Mouse (Mus musculus) spleen, adult 12 weeks (tissue): ENCODE data around the gene Stard13.

Source experiments
- DNase-seq: peaks from one replicate; pipeline ENCODE4 v3.0.0; 2022; ENCODE audit warnings: low spot score

Stard13 gene

DNA sequence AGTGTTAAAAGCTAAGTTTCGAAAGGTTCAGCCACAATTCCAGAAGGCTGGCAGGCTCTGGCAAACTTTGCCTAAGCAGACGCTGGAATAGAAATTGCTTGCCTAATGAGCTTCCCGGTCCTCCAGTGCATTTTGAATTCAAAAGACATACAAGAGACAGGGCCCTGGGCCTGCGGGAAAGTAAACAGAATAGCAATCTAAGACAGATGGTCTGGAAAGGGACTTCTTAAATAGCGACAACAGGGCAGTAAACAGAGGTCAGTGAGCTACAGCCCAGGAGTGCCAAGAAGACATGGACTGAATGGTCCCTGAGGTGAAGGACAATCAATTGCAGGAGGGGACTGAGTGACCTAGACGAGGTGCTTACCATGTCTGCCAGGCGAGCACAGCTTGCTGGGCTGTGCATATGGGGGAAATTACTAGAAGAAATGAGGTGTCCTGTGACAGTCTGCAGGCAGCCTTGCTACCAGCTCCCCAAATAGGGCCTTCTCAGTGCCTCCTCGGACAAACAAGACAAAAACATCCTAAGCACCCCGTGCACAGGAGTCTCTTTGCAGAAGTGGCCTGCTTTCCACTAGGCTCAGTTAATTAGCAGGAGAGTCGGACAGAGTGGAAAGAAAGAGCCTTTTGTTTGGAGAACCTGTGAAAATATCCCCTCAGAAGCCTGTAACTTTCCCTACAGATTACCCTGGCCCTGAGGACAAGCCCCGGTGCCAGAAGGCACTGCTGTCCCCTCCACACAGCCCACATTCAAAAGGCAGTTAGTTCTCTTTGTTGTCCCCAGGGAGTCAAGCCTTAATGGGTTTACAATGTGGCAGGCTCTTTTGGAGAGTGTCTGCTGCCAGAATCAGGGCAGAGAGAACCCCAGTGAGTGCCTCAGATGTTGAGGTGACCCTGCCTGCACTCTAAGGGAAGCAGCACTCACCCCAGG is 90.7 kb downstream of the Stard13 start:
- DNase-seq, result no peak

DNA sequence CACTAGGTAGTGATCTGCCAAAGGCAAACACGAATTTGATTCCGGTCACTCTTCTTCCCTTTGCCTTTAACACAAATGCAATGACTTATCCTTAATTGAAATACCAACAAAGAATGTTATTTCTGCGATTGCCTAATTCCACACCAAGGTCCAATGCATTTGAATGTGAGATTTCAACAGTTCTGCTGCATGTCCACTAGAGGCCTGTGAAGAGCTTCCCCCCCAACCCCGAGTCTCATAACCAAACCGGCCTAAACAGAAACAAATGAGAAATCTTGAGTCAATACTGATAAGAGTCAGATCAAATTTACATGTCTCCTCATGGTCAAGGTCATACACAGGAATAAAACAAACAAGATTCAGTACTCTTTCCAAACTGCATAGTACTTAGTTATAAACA is 91.4 kb downstream of the Stard13 start:
- no peak for DNase-seq

GRCm38 (mm10) chr5:151137901-151138300 is 95.7 kb downstream of the Stard13 start:
- DNase-seq, result no peak

DNA sequence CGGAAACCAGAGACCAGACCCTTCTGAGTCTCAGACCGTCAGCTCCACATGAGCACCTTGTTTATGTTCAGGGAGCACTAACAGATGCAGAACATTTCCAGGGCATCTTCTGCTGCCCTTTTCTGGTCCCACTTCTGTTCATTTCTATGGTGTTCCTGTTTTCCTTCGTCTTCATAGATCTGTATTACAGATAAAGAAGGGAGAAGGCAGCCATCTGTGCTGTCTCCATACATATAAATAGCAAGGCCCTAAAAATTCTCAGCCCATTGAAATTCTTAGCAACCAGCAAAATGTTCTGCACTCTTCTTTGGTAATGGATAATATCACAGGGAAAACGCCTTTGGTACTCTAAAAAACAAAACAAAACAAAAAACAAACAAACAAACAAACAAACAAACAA is 96.3 kb downstream of the Stard13 start:
- DNase-seq, result no peak

DNA sequence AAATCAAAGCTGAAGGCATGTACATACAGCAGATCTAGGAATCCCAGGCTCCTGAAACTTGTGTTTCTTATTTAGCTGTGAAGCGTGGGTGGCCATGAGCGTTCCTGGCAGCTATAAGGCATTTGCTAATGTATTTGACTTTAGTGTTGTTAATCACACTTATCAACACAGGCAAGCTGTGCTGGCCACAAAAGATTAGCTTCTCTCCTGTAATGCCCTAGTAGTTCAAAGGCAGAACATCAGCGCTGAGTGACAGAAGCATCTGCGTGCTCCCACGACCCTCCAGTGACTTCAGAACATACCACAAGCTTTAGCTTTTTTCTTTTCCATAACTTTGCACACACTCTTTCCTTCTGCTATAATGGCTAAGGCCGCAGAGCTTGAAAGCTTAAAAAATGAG is 97.7 kb downstream of the Stard13 start:
- no peak for DNase-seq

- no peak for DNase-seq
These were observed 98.4 kb downstream of the Stard13 start for GRCm38 (mm10) chr5:151135078-151135826.

- DNase-seq, result no peak
These were observed 99.4 kb downstream of the Stard13 start for GRCm38 (mm10) chr5:151134202-151134601.

- DNase-seq, result no peak
These were observed 99.9 kb downstream of the Stard13 start for GRCm38 (mm10) chr5:151133744-151134143.

GRCm38 (mm10) chr5:151129762-151130161 is 103.9 kb downstream of the Stard13 start:
- DNase-seq, result no peak

DNA sequence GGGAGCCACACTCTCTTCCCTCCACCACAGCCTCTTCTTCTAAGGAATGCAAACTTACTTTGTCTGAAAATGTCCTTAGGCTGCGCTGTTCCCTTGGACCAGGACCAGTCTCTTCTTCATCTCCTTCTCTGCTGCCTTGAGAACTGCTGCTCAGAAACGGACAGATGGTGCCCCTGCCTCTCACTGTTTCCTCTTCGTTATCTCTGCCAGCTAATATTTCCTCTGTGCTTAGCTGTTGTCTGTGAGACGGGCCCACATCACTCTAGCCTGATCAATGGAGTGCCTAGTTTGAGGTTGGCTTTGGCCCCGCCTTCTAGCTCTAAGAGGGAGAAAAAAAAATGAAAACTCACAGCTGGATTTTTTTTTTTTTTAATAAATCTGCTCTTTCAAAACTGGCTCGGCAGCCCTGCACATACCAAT is 106.3 kb downstream of the Stard13 start:
- DNase-seq, result no peak

GRCm38 (mm10) chr5:151126608-151127005 is 107.0 kb downstream of the Stard13 start:
- DNase-seq, result no peak

GRCm38 (mm10) chr5:151125985-151126607 is 107.5 kb downstream of the Stard13 start:
- no peak for DNase-seq

GRCm38 (mm10) chr5:151117846-151118245 is 115.8 kb downstream of the Stard13 start:
- no peak for DNase-seq

DNA sequence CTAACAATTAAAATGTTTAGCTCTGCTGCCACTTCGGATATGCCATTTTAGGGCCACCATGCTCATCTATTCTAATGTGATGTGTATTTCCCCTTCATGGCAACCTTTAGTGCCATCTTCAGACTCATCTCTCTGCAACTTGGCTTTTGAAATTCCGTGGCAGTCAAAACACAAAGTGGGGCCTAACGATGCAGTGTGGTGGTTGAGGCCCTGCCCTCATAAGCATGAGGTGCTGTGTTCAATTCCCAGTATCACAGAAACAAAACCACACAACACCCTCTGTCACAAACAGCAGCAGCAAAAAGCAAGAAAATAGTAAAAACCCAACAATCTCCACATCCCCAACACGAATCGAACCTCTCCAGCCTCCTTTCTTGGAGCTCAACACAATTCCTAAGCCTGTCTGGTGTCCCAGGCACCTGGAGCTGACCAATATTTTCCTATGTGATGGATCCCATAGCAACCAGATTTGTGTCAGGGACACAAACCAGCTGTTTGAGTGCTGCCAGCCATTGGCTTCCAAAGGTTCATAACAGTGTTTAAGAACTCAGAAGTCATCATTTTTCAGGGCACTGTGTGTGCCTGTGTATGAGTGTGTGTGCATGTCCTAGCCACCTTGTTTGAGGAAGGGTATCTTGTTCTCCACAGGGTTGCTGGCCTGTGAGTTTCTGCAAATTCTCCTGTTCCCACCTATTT is 117.3 kb downstream of the Stard13 start:
- no peak for DNase-seq

DNA sequence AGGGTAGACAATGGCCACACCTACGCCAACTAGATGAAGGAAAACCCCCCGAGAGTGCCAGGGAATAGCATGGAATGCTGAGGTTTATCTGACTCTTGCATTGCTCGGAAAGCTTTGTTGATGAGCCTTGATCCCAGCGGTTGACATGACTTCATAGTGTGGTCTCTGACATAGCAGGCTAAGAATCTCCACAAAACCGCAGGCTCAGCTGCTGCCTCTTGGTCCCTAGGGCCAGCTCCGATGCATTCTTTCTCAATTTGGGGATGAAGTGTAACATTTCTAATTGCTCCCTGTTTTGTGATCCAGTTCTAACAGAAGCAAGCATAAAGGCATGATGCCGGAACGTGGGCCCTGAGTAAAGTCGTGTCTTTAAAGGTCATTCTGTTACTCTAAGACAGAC is 120.9 kb downstream of the Stard13 start:
- DNase-seq, result no peak

DNA sequence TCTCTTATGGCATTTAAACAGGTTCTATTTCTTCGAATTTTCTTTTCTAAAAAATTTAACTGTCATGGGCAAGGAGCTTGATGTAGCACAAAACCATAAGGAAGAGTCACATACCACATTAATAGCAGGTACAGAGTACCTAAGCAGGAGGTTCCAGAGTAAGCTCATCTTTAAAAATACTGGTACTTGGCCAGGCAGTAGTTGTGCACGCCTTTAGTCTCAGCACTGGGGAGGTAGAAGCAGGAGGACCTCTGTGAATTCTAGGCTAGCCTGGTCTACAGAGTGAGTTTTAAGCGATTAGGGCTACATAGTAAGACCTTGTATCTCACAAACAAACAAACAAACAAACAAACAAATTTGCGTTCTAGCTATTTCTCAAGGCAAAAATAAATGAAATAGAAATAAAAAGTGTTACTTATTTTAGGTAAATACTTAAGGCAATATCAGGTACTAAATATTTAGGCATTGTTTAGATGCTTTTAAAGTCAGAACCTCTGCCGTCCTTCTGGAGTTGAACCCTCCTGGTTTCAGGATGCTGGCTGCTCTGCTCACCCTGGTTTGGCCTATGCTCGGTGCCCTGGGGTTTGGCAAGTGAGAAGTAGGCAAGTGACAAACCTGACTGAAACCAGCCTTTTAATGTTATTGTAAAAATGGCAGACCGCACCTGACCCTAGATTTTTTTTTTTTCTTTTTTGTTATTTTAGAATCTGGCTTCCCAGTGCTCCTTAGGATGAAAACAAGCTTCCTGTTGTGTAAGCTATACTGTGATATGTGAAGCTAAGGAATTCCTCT is 122.4 kb downstream of the Stard13 start:
- no peak for DNase-seq

DNA sequence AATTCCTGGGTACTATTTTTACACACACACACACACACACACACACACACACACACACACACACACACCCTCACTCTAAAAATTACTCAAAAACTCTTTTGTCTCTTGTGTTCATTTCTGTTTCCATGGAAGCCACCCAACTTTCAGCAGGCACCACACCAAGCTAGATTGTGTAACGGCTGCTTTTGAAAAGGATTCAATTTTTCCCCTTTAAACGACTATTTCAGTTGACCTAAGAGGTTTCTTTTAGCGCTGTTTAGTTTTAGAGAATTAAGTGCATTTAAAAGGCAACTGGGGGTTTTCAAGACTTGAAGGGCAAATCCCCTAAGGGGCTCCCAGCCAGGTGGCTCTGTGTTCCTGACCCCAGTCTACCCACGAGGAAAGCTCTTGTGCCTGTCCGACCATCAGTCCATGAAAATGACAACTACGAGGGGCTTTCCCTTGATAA is 123.2 kb downstream of the Stard13 start:
- no peak for DNase-seq

DNA sequence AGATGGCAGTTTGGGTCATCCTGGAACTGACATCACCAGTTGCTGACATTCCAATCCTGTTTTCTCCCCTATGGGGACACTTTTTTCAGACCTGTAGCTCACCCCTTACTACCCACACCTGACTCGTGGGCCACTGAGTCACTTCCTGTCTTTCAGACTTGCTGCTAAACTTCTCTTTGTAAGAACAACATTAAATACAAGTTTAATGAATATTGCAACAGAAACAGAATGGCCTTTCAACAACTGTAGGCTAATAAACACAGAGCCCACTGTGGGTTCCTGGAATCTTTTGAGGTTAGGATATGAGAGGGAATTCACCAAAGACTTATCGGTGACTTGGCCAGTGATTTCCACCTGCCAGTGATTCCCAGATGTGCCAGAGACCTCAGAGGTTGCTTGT is 123.8 kb downstream of the Stard13 start:
- no peak for DNase-seq

DNA sequence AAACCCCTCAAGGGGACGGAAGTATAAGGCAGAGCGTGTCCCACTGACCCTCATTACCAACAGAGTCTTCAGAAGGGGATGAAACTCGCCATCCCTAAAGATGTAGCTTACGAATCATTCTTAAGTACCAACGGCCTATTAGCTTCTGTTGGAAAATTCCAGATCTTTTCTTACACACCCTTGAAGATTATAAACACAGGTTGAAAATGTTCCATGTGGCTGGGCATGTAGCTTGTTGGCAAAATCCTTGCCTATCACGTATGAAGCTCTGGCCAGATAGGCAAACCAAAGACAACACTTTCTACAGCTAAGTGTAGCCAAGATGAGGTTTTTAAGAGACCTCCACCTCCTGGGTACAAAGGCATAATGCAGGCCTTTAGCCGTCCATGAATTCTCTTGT is 124.7 kb downstream of the Stard13 start:
- no peak for DNase-seq

DNA sequence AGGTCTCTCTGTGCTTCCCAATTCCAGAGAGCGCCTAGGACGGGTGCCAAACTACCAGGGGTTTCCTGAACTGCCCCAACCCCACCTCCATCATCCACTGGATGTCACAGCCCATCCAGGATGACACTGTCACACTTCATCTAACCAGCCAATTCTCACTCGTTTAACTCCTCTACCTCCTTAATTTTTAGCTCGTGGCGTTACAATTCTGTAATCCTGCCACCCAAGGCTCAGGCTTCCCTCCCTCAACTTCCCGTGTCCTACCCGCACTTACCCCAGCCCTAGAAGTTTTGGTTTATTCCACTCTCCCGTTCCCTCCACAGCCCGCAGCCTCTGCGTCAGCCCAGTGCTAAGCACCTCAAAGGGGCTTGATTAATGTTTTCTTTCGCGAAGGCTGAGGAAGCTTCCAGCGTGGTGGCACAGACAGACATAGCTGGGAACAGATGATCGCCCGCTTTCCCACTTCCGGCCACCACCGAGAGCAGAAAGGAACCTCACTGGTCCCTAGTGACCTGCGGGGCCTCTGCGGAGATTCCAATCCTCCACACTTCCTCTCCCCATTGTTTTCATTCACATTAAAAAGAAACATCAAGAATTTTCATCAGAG is 125.2 kb downstream of the Stard13 start:
- no peak for DNase-seq

- DNase-seq, result no peak
These were observed 126.8 kb downstream of the Stard13 start for GRCm38 (mm10) chr5:151106841-151107240.
